ENCODE assay signal across 22 mouse cellular contexts in genomic region chr7:118964777-118965176, GRCm38 (mm10). TPM values are rescaled to one million over a fixed set of nuclear protein-coding genes. Genes with fewer than 3 reads are reported as not detected.
DNase-seq lines count a peak whose midpoint lies in the region; ATAC-seq and TF ChIP-seq lines count a peak whose summit lies in the region.
"Had no signal": no experiment of that assay in that cellular context is flagged by ENCODE, and none has a peak within 500 bp of the region (broad histone marks: within the 10 kb centered on the region; RNA-seq: fewer than 3 reads in every experiment).

No protein-coding gene starts in this region.

- intact Hi-C loops in heart, postnatal 10 days (cut with DNase I): no loop called here

- H3K4me2 ChIP-seq in hindbrain, postnatal 0 days (ENCODE audit: low read depth, low read length): no peak overlapping the region
- H3K4me2 ChIP-seq in hindbrain, embryonic 14.5 days (replicated peaks): no peak overlapping the region
- H3K4me2 ChIP-seq: embryonic facial prominence, embryonic 15.5 days; heart, embryonic 13.5 days; hindbrain, embryonic 12.5 days had no signal

- DNase-seq in cerebellum, adult 2 months: no peak
- DNase-seq in cerebellum, postnatal 4 days (ENCODE audit: low spot score in 2 of 2): no peak
- DNase-seq in hindbrain, postnatal 0 days (ENCODE audit: low spot score): no peak
- DNase-seq in hindbrain, embryonic 14.5 days (ENCODE audit: low spot score): no peak
- DNase-seq in heart, postnatal 10 days: no peak
- DNase-seq: adrenal gland, postnatal 10 days; cerebellum, adult 9-11 months; embryo, embryonic 11 days; forebrain, postnatal 0 days; gastrocnemius, postnatal 10 days; gastrocnemius, postnatal 36 days; heart, adult 2 months had no signal

- no peak overlapping the region for H3K9ac ChIP-seq in hindbrain, postnatal 0 days (replicated peaks; ENCODE audit: low read length)
- H3K9ac ChIP-seq in hindbrain, embryonic 14.5 days: no peak overlapping the region
- H3K9ac ChIP-seq: embryonic facial prominence, embryonic 15.5 days; forebrain, postnatal 0 days; heart, embryonic 13.5 days; hindbrain, embryonic 12.5 days had no signal

- no peak overlapping the region for H3K4me3 ChIP-seq in cerebellum, adult 2 months (replicated peaks; ENCODE audit: insufficient read depth, low read depth, low read length)
- no peak overlapping the region for H3K4me3 ChIP-seq in hindbrain, postnatal 0 days (ENCODE audit: low read length)
- no peak overlapping the region for H3K4me3 ChIP-seq in hindbrain, embryonic 14.5 days (replicated peaks; ENCODE audit: low read length)
- no peak overlapping the region for H3K4me3 ChIP-seq in olfactory bulb, adult 2 months (ENCODE audit: insufficient read depth, low read depth, low read length)
- H3K4me3 ChIP-seq: embryonic facial prominence, embryonic 15.5 days; heart, adult 2 months; heart, embryonic 10.5 days; heart, embryonic 13.5 days; hindbrain, embryonic 12.5 days had no signal

- no peaks in the 10 kb centered on the region for H3K27me3 ChIP-seq in cerebellum, adult 2 months (ENCODE audit: control insufficient read depth, insufficient read depth, low read length)
- H3K27me3 ChIP-seq in hindbrain, postnatal 0 days (ENCODE audit: insufficient read depth, low read length): no peaks in the 10 kb centered on the region
- no peaks in the 10 kb centered on the region for H3K27me3 ChIP-seq in hindbrain, embryonic 14.5 days (ENCODE audit: control insufficient read depth, insufficient read depth, low read length)
- H3K27me3 ChIP-seq: embryonic facial prominence, embryonic 15.5 days; heart, embryonic 13.5 days; hindbrain, embryonic 12.5 days had no signal

- no peak for TF ChIP-seq POLR2A in cerebellum, adult 2 months (IDR thresholded peaks at IDR 0.05; ENCODE audit: borderline replicate concordance, insufficient read depth, low read length)
- TF ChIP-seq POLR2A in olfactory bulb, adult 2 months (IDR thresholded peaks at IDR 0.05; ENCODE audit: insufficient read depth, low read depth, low read length): no peak

- H3K4me1 ChIP-seq in cerebellum, adult 2 months (ENCODE audit: control insufficient read depth, insufficient read depth, low read length): peaks cover 12% of the 10 kb centered on the region
- no peaks in the 10 kb centered on the region for H3K4me1 ChIP-seq in hindbrain, postnatal 0 days (ENCODE audit: insufficient read depth, low read length)
- H3K4me1 ChIP-seq in hindbrain, embryonic 14.5 days (replicated peaks; ENCODE audit: control insufficient read depth, insufficient read depth, low read length): no peaks in the 10 kb centered on the region
- peaks cover 26% of the 10 kb centered on the region for H3K4me1 ChIP-seq in olfactory bulb, adult 2 months (ENCODE audit: control insufficient read depth, insufficient read depth, low read length)
- H3K4me1 ChIP-seq: embryonic facial prominence, embryonic 15.5 days had no signal

- 0 out of 2 replicates have a peak overlapping the region, but pooled peaks have one; percentile 56 for H3K27ac ChIP-seq in cerebellum, adult 2 months (ENCODE audit: insufficient read depth, low read length)
- H3K27ac ChIP-seq in hindbrain, postnatal 0 days: no peak overlapping the region
- H3K27ac ChIP-seq in hindbrain, embryonic 14.5 days: no peak overlapping the region
- H3K27ac ChIP-seq in olfactory bulb, adult 2 months (ENCODE audit: insufficient read depth, low read depth, low read length): peak overlapping the region; percentile 83
- H3K27ac ChIP-seq: embryonic facial prominence, embryonic 15.5 days; heart, adult 2 months; heart, embryonic 10.5 days; heart, embryonic 13.5 days; hindbrain, embryonic 12.5 days had no signal

- ATAC-seq in hindbrain, postnatal 0 days: 0 out of 2 replicates have a peak, but pooled peaks have one; percentile 10
- ATAC-seq in hindbrain, embryonic 14.5 days (ENCODE audit: low FRiP score): no peak
- ATAC-seq: forebrain, embryonic 14.5 days; forebrain, postnatal 0 days; hindbrain, embryonic 16.5 days; inflammation-experienced regulatory T-cells, adult 6 months; intestine, embryonic 16.5 days had no signal

- no peaks in the 10 kb centered on the region for H3K36me3 ChIP-seq in hindbrain, postnatal 0 days (ENCODE audit: insufficient read depth, low read length)
- H3K36me3 ChIP-seq in hindbrain, embryonic 14.5 days (replicated peaks; ENCODE audit: control insufficient read depth, insufficient read depth): no peaks in the 10 kb centered on the region
- H3K36me3 ChIP-seq: embryonic facial prominence, embryonic 15.5 days; heart, embryonic 10.5 days; heart, embryonic 13.5 days had no signal

- H3K9me3 ChIP-seq in hindbrain, postnatal 0 days (ENCODE audit: low read length): no peaks in the 10 kb centered on the region
- no peaks in the 10 kb centered on the region for H3K9me3 ChIP-seq in hindbrain, embryonic 14.5 days (ENCODE audit: control insufficient read depth, low read length)
- H3K9me3 ChIP-seq: embryonic facial prominence, embryonic 15.5 days; heart, embryonic 10.5 days; heart, embryonic 13.5 days; hindbrain, embryonic 12.5 days had no signal

- TF ChIP-seq CTCF in cerebellum, adult 2 months (IDR thresholded peaks at IDR 0.05; ENCODE audit: borderline replicate concordance, insufficient read depth, low read depth, low read length): no peak
- TF ChIP-seq CTCF in hindbrain, postnatal 0 days (IDR thresholded peaks at IDR 0.05; ENCODE audit: low read depth): no peak
- TF ChIP-seq CTCF in olfactory bulb, adult 2 months (IDR thresholded peaks at IDR 0.05; ENCODE audit: insufficient read depth, low read depth, low read length): no peak

- 3% methylated on average over 3 of the region's 3 CpGs for WGBS in cerebellum, adult 2 months
- 15% methylated on average over 3 of the region's 3 CpGs for whole genome bisulfite sequencing in hindbrain, postnatal 0 days
- 5% methylated on average over 3 of the region's 3 CpGs for whole genome bisulfite sequencing in hindbrain, embryonic 14.5 days
- 7% methylated on average over 2 of the region's 3 CpGs for WGBS in olfactory bulb, adult 2 months

RNA-seq across cellular contexts. Expression of gene Gprc5b, which starts 30.2 kb away (rescaled TPM):
- polyA plus RNA-seq in cerebellum, adult 2 months (2012; rRNA removed): 339 and 347 TPM in 2 replicates
- total RNA-seq in hindbrain, postnatal 0 days (2014; rRNA removed): 42.8 and 56.9 TPM in 2 replicates
- polyA plus RNA-seq in hindbrain, postnatal 0 days (2015; fragmentation: Nextera tagmentation; extraction: Ambion mirVana): 9.5 and 10.6 TPM in 2 replicates
- polyA plus RNA-seq in hindbrain, embryonic 14.5 days (2014; fragmentation: Nextera tagmentation; extraction: Ambion mirVana): 9.3 and 10.2 TPM in 2 replicates
- not detected in 2 replicates for polyA plus RNA-seq in olfactory bulb, adult 2 months (2012; ENCODE audit: insufficient read depth, insufficient read length, low replicate concordance, missing spikeins)
- 10 to 100 TPM; 20.7 to 22.4 TPM for total RNA-seq in heart, postnatal 10 days (2021)
- total RNA-seq: granulocyte monocyte progenitor cell, adult 5-6 weeks had no signal

Comparison
In these comparisons a context has a peak if more than half of its experiments do, and no peak if none do; other contexts are left out.
1. H3K27ac ChIP-seq: peak in cerebellum, adult 2 months (single experiment) and olfactory bulb, adult 2 months (single experiment); none in hindbrain, postnatal 0 days (single experiment) and hindbrain, embryonic 14.5 days (single experiment).